Mouse (Mus musculus): Measurements from ENCODE around the gene Plekha6. TPM values are rescaled to one million over a fixed set of nuclear protein-coding genes. Genes with fewer than 3 reads are reported as not detected.
A peak's percentile ranks its signal among the peaks of the same experiment; 100 is the strongest.

The Plekha6 gene
- polyA plus RNA-seq, 1 experiment: 0.12 TPM

DNA sequence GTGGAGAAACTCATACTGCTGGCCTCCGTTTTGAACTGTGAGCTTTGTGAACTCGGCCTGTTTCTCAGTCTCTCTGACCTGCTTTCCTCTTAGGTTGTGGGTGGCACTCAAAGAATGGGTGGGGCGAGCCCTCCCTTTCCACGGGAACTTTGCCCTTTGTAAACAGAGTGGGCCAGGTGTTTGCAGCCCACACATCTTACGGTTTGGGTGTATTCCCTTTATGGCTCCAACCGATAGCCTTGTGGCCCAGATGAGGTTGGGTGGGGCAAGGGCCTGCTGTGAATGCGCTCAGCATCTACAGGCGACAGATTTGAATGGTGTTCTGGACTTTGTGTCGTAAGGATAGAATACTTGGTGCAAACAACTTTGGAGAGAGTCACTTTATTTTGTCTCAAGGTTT lies 26.5 kb downstream of the Plekha6 start:
- no peak overlapping the region for H3K4me2 ChIP-seq (ENCODE audit: low read depth)
- H3K79me2 ChIP-seq (ENCODE audit: control insufficient read depth, insufficient read depth): no peaks in the 10 kb centered on the region
- no peak overlapping the region for H3K4me3 ChIP-seq
- peaks cover 1% of the 10 kb centered on the region for H3K27me3 ChIP-seq (ENCODE audit: control insufficient read depth, insufficient read depth, insufficient read length)
- TF ChIP-seq MYOG (IDR thresholded peaks at IDR 0.05; ENCODE audit: control insufficient read depth in 1 of 3, insufficient read depth in 1 of 3, insufficient read length in 2 of 3, low read depth in 2 of 3) (no peak), E2F4 (IDR thresholded peaks at IDR 0.05; ENCODE audit: insufficient read depth) (no peak), MYOD1 (IDR thresholded peaks at IDR 0.05; ENCODE audit: control insufficient read depth in 1 of 3, insufficient read length in 2 of 3, low read depth in 2 of 3) (peak in 1 of 3 experiments; percentile 85), REST (IDR thresholded peaks at IDR 0.05; ENCODE audit: insufficient read depth, insufficient read length) (no peak), USF1 (IDR thresholded peaks at IDR 0.05; ENCODE audit: low read depth) (no peak)
- H3K36me3 ChIP-seq (ENCODE audit: control insufficient read depth, insufficient read depth): no peaks in the 10 kb centered on the region
- no peak overlapping the region for H3ac ChIP-seq (ENCODE audit: control insufficient read depth, insufficient read length)

DNA sequence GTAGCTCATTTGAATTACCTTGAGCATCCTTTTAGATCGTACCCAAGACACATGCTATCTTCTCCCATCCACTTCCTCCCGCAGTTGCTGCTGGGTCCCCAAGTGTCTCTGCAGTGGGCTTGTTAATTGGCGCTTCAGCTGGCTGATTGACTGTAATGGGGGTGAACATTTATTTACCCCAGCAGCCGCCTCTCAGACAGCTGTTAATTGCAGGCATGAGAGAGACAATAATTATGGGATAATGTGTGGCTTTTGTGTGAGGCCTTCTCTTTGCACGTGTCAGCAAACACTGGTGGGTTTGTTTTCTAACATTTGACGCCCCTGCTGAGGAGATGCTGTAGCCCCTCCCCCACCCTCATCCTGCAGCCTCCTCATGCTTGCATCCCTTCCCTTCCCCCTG lies 32.2 kb downstream of the Plekha6 start:
- H3K4me2 ChIP-seq (ENCODE audit: low read depth): no peak overlapping the region
- no peak overlapping the region for H3K4me3 ChIP-seq
- peaks cover 8% of the 10 kb centered on the region for H3K27me3 ChIP-seq (ENCODE audit: control insufficient read depth, insufficient read depth, insufficient read length)
- H3K36me3 ChIP-seq (ENCODE audit: control insufficient read depth, insufficient read depth): no peaks in the 10 kb centered on the region
- no peak overlapping the region for H3ac ChIP-seq (ENCODE audit: control insufficient read depth, insufficient read length)
- TF ChIP-seq MAX (IDR thresholded peaks at IDR 0.05; ENCODE audit: low read depth) (no peak), POLR2AphosphoS2 (IDR thresholded peaks at IDR 0.05; ENCODE audit: insufficient read length, low read depth) (no peak), E2F4 (IDR thresholded peaks at IDR 0.05; ENCODE audit: insufficient read depth) (no peak), POLR2A (IDR thresholded peaks at IDR 0.05; ENCODE audit: insufficient read length, low read depth) (no peak), REST (IDR thresholded peaks at IDR 0.05; ENCODE audit: insufficient read depth, insufficient read length) (no peak), MYOD1 (IDR thresholded peaks at IDR 0.05; ENCODE audit: control insufficient read depth in 1 of 3, insufficient read length in 2 of 3, low read depth in 2 of 3) (no peak), TCF3 (IDR thresholded peaks at IDR 0.05; ENCODE audit: insufficient read length, low read depth) (no peak), TCF12 (IDR thresholded peaks at IDR 0.05; ENCODE audit: insufficient read depth, poor library complexity, severe bottlenecking) (no peak), SRF (IDR thresholded peaks at IDR 0.05; ENCODE audit: control insufficient read depth, insufficient read length, low read depth) (no peak), USF1 (IDR thresholded peaks at IDR 0.05; ENCODE audit: low read depth) (no peak), CEBPB (IDR thresholded peaks at IDR 0.05; ENCODE audit: insufficient read depth, poor library complexity, severe bottlenecking) (no peak), MYOG (IDR thresholded peaks at IDR 0.05; ENCODE audit: control insufficient read depth in 1 of 3, insufficient read depth in 1 of 3, insufficient read length in 2 of 3, low read depth in 2 of 3) (no peak)
- H3K79me2 ChIP-seq (ENCODE audit: control insufficient read depth, insufficient read depth): no peaks in the 10 kb centered on the region

DNA sequence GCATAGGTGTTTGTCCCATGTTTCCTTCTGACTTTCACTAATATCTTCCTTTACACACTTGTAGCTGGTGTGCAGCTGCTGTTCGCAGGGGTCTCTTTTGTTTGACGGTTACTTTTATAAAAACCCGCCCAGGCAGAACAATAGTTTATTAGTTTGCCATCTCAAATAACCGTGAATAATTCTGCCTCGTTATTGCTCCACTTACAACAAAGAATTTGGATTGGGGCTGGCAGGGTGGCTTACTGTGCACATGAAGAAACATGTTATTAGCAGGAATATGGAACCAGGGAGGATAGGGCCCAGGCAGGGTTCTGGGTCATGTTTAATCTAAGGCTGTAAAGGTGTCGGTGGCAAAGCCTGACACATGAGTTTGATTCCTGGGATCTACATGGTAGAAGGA lies 33.3 kb downstream of the Plekha6 start:
- Histone ChIP-seq H3ac (ENCODE audit: control insufficient read depth, insufficient read length) (no peak overlapping the region), H3K4me3 (no peak overlapping the region), H3K4me2 (ENCODE audit: low read depth) (no peak overlapping the region), H3K36me3 (ENCODE audit: control insufficient read depth, insufficient read depth) (no peaks in the 10 kb centered on the region), H3K79me2 (ENCODE audit: control insufficient read depth, insufficient read depth) (no peaks in the 10 kb centered on the region), H3K27me3 (ENCODE audit: control insufficient read depth, insufficient read depth, insufficient read length) (peaks cover 8% of the 10 kb centered on the region)
- TF ChIP-seq MYOD1 (IDR thresholded peaks at IDR 0.05; ENCODE audit: control insufficient read depth in 1 of 3, insufficient read length in 2 of 3, low read depth in 2 of 3): no peak
- TF ChIP-seq TCF3 (IDR thresholded peaks at IDR 0.05; ENCODE audit: insufficient read length, low read depth): no peak
- no peak for TF ChIP-seq MYOG (IDR thresholded peaks at IDR 0.05; ENCODE audit: control insufficient read depth in 1 of 3, insufficient read depth in 1 of 3, insufficient read length in 2 of 3, low read depth in 2 of 3)
- TF ChIP-seq POLR2AphosphoS2 (IDR thresholded peaks at IDR 0.05; ENCODE audit: insufficient read length, low read depth): no peak
- TF ChIP-seq REST (IDR thresholded peaks at IDR 0.05; ENCODE audit: insufficient read depth, insufficient read length): no peak
- TF ChIP-seq E2F4 (IDR thresholded peaks at IDR 0.05; ENCODE audit: insufficient read depth): no peak
- TF ChIP-seq TCF12 (IDR thresholded peaks at IDR 0.05; ENCODE audit: insufficient read depth, poor library complexity, severe bottlenecking): no peak
- no peak for TF ChIP-seq POLR2A (IDR thresholded peaks at IDR 0.05; ENCODE audit: insufficient read length, low read depth)
- no peak for TF ChIP-seq MAX (IDR thresholded peaks at IDR 0.05; ENCODE audit: low read depth)
- TF ChIP-seq USF1 (IDR thresholded peaks at IDR 0.05; ENCODE audit: low read depth): no peak
- TF ChIP-seq SRF (IDR thresholded peaks at IDR 0.05; ENCODE audit: control insufficient read depth, insufficient read length, low read depth): no peak
- TF ChIP-seq CEBPB (IDR thresholded peaks at IDR 0.05; ENCODE audit: insufficient read depth, poor library complexity, severe bottlenecking): no peak

DNA sequence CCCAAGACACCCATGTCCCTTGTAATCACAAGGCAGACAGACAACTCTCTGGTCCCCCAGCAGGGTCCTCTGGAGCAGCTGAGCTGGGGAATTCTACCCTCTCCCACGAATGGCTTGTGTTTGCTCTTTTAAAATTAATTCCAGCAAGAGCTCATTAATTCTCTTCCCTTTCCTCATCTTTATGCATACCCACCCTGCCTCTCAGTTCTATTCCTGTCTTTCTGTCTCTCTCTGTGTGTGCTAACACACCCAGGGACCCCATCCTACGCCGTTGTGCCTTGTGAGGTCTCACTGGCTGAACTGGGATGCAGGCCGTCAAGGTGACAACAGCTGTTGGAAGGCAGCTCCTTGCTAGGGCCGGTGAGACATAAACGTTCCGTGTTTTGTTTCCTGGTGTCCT lies 35.7 kb downstream of the Plekha6 start:
- no peak overlapping the region for H3K4me2 ChIP-seq (ENCODE audit: low read depth)
- no peaks in the 10 kb centered on the region for H3K36me3 ChIP-seq (ENCODE audit: control insufficient read depth, insufficient read depth)
- H3K4me3 ChIP-seq: no peak overlapping the region
- no peaks in the 10 kb centered on the region for H3K79me2 ChIP-seq (ENCODE audit: control insufficient read depth, insufficient read depth)
- TF ChIP-seq CEBPB (IDR thresholded peaks at IDR 0.05; ENCODE audit: insufficient read depth, poor library complexity, severe bottlenecking): no peak
- TF ChIP-seq E2F4 (IDR thresholded peaks at IDR 0.05; ENCODE audit: insufficient read depth): no peak
- no peak for TF ChIP-seq MYOG (IDR thresholded peaks at IDR 0.05; ENCODE audit: control insufficient read depth in 1 of 3, insufficient read depth in 1 of 3, insufficient read length in 2 of 3, low read depth in 2 of 3)
- no peak for TF ChIP-seq USF1 (IDR thresholded peaks at IDR 0.05; ENCODE audit: low read depth)
- no peak for TF ChIP-seq TCF12 (IDR thresholded peaks at IDR 0.05; ENCODE audit: insufficient read depth, poor library complexity, severe bottlenecking)
- TF ChIP-seq REST (IDR thresholded peaks at IDR 0.05; ENCODE audit: insufficient read depth, insufficient read length): no peak
- no peak for TF ChIP-seq TCF3 (IDR thresholded peaks at IDR 0.05; ENCODE audit: insufficient read length, low read depth)
- TF ChIP-seq MAX (IDR thresholded peaks at IDR 0.05; ENCODE audit: low read depth): no peak
- no peak for TF ChIP-seq MYOD1 (IDR thresholded peaks at IDR 0.05; ENCODE audit: control insufficient read depth in 1 of 3, insufficient read length in 2 of 3, low read depth in 2 of 3)
- TF ChIP-seq POLR2AphosphoS2 (IDR thresholded peaks at IDR 0.05; ENCODE audit: insufficient read length, low read depth): no peak
- no peak for TF ChIP-seq SRF (IDR thresholded peaks at IDR 0.05; ENCODE audit: control insufficient read depth, insufficient read length, low read depth)
- no peak for TF ChIP-seq POLR2A (IDR thresholded peaks at IDR 0.05; ENCODE audit: insufficient read length, low read depth)
- no peak overlapping the region for H3ac ChIP-seq (ENCODE audit: control insufficient read depth, insufficient read length)
- H3K27me3 ChIP-seq (ENCODE audit: control insufficient read depth, insufficient read depth, insufficient read length): peaks cover 8% of the 10 kb centered on the region

DNA sequence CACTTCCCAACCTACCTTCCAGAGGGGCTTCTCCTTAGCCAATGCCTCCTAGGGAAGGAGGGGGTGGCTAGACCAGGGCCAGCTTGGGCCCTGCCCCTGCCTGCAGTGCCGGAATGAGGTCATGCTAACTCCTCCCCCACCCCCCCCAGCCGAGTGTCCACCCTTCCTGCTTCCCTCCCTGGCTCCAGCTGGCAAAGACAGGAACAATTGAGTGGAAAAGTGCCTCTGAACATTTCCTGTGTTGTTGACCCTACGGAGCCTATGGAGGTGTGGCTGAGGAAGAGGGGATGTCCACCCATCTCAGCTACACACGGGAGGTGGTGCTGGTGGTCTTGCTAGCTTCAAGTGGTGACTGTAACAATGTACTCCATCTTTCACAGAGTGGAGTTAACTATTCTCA lies 37.5 kb downstream of the Plekha6 start:
- H3K79me2 ChIP-seq (ENCODE audit: control insufficient read depth, insufficient read depth): no peaks in the 10 kb centered on the region
- H3ac ChIP-seq (ENCODE audit: control insufficient read depth, insufficient read length): no peak overlapping the region
- no peak overlapping the region for H3K4me3 ChIP-seq
- H3K4me2 ChIP-seq (ENCODE audit: low read depth): no peak overlapping the region
- TF ChIP-seq MYOD1 (IDR thresholded peaks at IDR 0.05; ENCODE audit: control insufficient read depth in 1 of 3, insufficient read length in 2 of 3, low read depth in 2 of 3) (no peak), CEBPB (IDR thresholded peaks at IDR 0.05; ENCODE audit: insufficient read depth, poor library complexity, severe bottlenecking) (no peak), REST (IDR thresholded peaks at IDR 0.05; ENCODE audit: insufficient read depth, insufficient read length) (no peak), MYOG (IDR thresholded peaks at IDR 0.05; ENCODE audit: control insufficient read depth in 1 of 3, insufficient read depth in 1 of 3, insufficient read length in 2 of 3, low read depth in 2 of 3) (no peak), SRF (IDR thresholded peaks at IDR 0.05; ENCODE audit: control insufficient read depth, insufficient read length, low read depth) (no peak), USF1 (IDR thresholded peaks at IDR 0.05; ENCODE audit: low read depth) (no peak), TCF3 (IDR thresholded peaks at IDR 0.05; ENCODE audit: insufficient read length, low read depth) (no peak), MAX (IDR thresholded peaks at IDR 0.05; ENCODE audit: low read depth) (no peak), POLR2A (IDR thresholded peaks at IDR 0.05; ENCODE audit: insufficient read length, low read depth) (no peak), POLR2AphosphoS2 (IDR thresholded peaks at IDR 0.05; ENCODE audit: insufficient read length, low read depth) (no peak), TCF12 (IDR thresholded peaks at IDR 0.05; ENCODE audit: insufficient read depth, poor library complexity, severe bottlenecking) (no peak), E2F4 (IDR thresholded peaks at IDR 0.05; ENCODE audit: insufficient read depth) (no peak)
- no peaks in the 10 kb centered on the region for H3K36me3 ChIP-seq (ENCODE audit: control insufficient read depth, insufficient read depth)
- H3K27me3 ChIP-seq (ENCODE audit: control insufficient read depth, insufficient read depth, insufficient read length): no peaks in the 10 kb centered on the region

Measured in myocyte (in vitro differentiated cells).